Mouse (Mus musculus) embryonic facial prominence, embryonic 15.5 days (tissue): ENCODE results near the gene Gch1. TPM values are rescaled to one million over a fixed set of nuclear protein-coding genes. Genes with fewer than 3 reads are reported as not detected.

Experiments
- ATAC-seq: fragments of 200-750 bp; cut with Nextera tagmentation; 2 replicates; pipeline ENCODE4 v1.8.0; 2017; ENCODE audit warnings: low read depth, moderate TSS enrichment; ENCODE audit not compliant: insufficient number of reproducible peaks, low FRiP score, low TSS enrichment
- H3K27ac ChIP-seq: fragments of 300-500 bp; sonication (generic); replicated peaks from 2 replicates; pipeline ENCODE4 v1.5.1; 2015; ENCODE audit warnings: mild to moderate bottlenecking, inconsistent platforms
- H3K27me3 ChIP-seq: fragments of 300-500 bp; sonication (generic); 2 replicates; pipeline ENCODE4 v1.6.1; 2015; ENCODE audit warnings: inconsistent platforms
- H3K36me3 ChIP-seq: fragments of 300-500 bp; sonication (generic); 2 replicates; pipeline ENCODE4 v1.6.1; 2015; ENCODE audit warnings: mild to moderate bottlenecking, inconsistent platforms
- H3K4me1 ChIP-seq: fragments of 300-500 bp; sonication (generic); 2 replicates; pipeline ENCODE4 v1.6.1; 2015; ENCODE audit warnings: inconsistent platforms
- H3K4me2 ChIP-seq: fragments of 300-500 bp; sonication (generic); replicated peaks from 2 replicates; pipeline ENCODE4 v1.6.1; 2015; ENCODE audit warnings: mild to moderate bottlenecking, inconsistent platforms
- H3K4me3 ChIP-seq: fragments of 300-500 bp; sonication (generic); replicated peaks from 2 replicates; pipeline ENCODE4 v1.5.1; 2015; ENCODE audit warnings: mild to moderate bottlenecking, inconsistent platforms
- H3K9ac ChIP-seq: fragments of 300-500 bp; sonication (generic); 2 replicates; pipeline ENCODE4 v1.6.1; 2015; ENCODE audit warnings: inconsistent platforms
- H3K9me3 ChIP-seq: fragments of 300-500 bp; sonication (generic); replicated peaks from 2 replicates; pipeline ENCODE4 v1.6.1; 2016; ENCODE audit warnings: inconsistent platforms
- WGBS: fragments of 180-500 bp; shearing (Covaris S2); methylation state at CpG from one replicate; pipeline ENCODE4 v1.1.7; 2015; 5-methylcytosine and 5-hydroxymethylcytosine counted together
- polyA plus RNA-seq: library from polyadenylated mRNA; unstranded; fragments of >200 nt; fragmentation: Nextera tagmentation; extraction: Ambion mirVana; gene quantifications from 2 replicates; pipeline ENCODE4 v1.2.1, GENCODE M21; 2015

The Gch1 gene
- polyA plus RNA-seq, 1 experiment from 2014 or later, result 1.3 TPM

DNA sequence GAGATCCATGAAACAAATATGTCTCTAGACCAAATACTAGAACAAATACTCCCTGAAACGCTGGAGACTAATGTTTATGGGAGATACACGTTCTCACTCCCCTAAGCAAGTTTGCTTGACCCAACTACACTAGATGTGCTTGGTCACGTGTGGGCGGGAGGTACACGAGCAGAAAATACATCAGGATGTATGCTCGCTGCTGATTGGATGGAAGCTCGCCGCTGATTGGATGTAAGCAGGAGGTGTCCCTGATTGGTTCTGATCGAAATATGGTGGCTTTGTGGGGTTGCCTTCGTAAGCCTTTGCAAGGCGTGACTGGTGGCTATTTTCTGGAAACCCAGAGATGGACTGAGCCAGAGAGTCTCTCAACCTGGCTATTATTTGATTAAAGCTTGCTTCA, 32.4 kb upstream of the Gch1 start:
- WGBS, result 85% methylated on average over 11 of the region's 11 CpGs
- H3K4me1 ChIP-seq, result no peaks in the 10 kb centered on the region
- no peak overlapping the region for H3K4me2 ChIP-seq

DNA sequence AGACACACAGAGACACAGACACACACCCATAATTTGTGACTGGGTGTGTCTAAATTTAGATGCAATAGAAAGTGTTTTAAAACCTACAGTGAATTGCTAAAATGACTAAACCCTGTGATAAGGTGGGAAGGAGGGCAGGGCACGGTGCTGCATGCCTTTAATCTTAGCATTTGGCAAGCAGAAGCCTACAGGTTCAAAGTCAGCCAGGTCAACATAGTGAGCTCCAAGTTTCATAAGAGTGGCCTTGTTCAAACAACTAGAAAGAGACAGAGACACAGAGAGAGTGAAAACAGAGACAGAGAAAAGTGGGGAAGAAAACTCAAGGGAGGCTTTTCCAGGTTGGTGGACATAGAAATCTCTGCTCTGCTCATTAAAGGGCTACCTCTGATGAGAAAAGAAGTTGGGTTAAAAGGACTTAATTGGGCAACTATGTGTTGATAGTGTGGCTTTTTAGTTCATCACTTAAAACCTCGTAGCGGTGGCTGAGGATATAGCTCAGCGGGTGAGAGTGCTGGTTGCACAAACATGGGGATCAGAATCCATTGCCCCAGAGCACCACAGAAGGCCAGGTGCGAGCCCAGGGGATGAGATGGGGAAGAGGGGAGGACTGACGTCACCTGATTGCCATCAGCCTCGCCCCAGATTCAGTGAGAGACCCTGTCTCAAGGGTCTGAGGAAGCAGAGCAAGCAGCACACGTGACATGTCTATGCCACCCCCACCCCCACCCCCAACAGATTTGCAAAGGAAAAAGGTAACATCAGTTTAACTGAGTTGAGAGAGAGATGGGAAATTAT, 31.2 kb upstream of the Gch1 start:
- Histone ChIP-seq H3K4me2 (no peak overlapping the region), H3K4me1 (no peaks in the 10 kb centered on the region), H3K27ac (no peak overlapping the region), H3K9me3 (no peaks in the 10 kb centered on the region), H3K36me3 (no peaks in the 10 kb centered on the region), H3K4me3 (no peak overlapping the region), H3K27me3 (no peaks in the 10 kb centered on the region), H3K9ac (no peak overlapping the region)
- WGBS, result 78% methylated on average over 8 of the region's 8 CpGs
- ATAC-seq, result no peak

More for the DNA sequence above, 32.4 kb upstream of the Gch1 start:
- ATAC-seq, result no peak
- Histone ChIP-seq H3K9me3 (no peaks in the 10 kb centered on the region), H3K27me3 (no peaks in the 10 kb centered on the region), H3K36me3 (no peaks in the 10 kb centered on the region), H3K27ac (no peak overlapping the region), H3K4me3 (no peak overlapping the region), H3K9ac (no peak overlapping the region)

DNA sequence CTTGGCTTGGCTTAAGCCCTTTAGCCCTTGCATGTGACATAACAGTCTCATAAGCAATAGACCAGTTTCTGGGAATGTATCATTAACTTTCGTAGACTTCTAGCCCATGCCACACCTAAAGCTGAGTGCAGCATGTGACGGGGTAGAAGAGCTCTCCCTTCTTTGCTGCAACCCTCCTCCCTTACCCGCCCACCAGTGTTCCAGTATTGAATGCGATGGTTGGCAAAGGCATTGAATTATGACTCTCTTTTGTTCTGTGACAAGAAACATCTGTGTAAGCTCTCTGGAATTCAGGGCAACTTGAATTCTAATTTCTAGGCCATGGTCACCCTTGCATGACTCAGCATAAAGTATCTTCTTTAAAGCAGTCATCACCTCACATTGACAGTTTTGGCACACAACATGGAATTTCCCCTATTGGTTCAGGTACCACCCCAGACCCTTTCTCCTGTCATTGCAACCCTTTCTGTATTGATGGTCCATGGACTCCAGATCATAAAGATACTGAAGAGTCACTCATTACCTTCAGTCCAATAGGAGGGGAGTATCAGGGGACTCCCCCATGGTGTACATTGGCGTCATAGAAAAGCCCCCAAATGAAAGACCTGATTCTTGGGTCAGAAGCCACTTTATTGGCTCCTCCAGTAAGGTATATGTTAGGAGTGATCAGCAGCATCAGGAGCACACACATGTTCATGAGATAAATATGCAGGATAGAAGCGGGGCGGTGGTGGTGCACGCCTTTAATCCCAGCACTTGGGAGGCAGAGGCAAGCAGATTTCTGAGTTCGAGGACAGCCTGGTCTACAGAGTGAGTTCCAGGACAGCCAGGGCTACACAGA, 29.8 kb upstream of the Gch1 start:
- no peaks in the 10 kb centered on the region for H3K27me3 ChIP-seq
- no peaks in the 10 kb centered on the region for H3K9me3 ChIP-seq
- WGBS, result 78% methylated on average over 9 of the region's 9 CpGs
- no peaks in the 10 kb centered on the region for H3K4me1 ChIP-seq
- no peak overlapping the region for H3K4me3 ChIP-seq
- no peak for ATAC-seq
- no peak overlapping the region for H3K27ac ChIP-seq
- no peaks in the 10 kb centered on the region for H3K36me3 ChIP-seq
- no peak overlapping the region for H3K4me2 ChIP-seq
- no peak overlapping the region for H3K9ac ChIP-seq

DNA sequence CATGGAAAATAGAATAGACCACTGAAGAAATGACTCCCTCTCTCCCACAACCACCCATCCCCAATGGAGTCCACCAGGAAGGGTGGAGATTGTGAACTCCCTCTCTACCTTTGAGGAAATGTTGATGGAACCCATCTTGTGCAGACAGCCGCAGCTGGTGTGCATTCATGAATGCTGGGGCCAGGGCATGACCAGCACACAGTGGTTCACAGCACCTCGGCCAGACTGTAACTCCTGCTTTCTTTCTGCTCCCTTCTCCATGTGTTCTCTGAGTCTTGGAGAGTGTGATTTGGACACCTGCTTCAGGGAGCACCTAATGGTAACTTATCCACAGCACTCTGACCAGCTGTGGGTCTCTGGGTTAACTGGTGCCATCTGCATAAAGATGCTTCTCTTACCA, 27.3 kb upstream of the Gch1 start:
- no peak overlapping the region for H3K9ac ChIP-seq
- no peaks in the 10 kb centered on the region for H3K9me3 ChIP-seq
- no peaks in the 10 kb centered on the region for H3K36me3 ChIP-seq
- H3K4me2 ChIP-seq, result no peak overlapping the region
- no peak overlapping the region for H3K4me3 ChIP-seq
- no peaks in the 10 kb centered on the region for H3K4me1 ChIP-seq
- ATAC-seq, result no peak
- H3K27me3 ChIP-seq, result no peaks in the 10 kb centered on the region
- H3K27ac ChIP-seq, result no peak overlapping the region
- WGBS, result 86% methylated on average over 2 of the region's 2 CpGs

DNA sequence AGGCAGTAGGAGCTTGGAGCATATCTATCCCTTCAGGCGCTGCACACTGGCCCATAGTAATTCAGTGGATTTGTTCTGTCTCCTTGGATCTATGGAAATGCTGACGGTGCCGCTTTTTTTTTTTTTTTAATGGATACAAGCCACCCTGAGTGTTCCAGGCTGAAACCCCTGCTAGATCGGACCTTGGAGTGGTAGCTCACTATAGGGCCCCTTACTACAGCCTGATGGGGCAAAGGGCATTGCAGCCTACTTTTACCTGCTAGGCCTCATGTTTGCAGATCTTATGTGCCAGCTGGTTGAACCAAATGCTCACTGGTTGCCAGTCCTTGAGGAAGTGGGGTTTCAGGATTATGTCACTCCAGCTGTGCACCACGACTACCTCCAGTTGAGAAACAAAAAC, 25.2 kb upstream of the Gch1 start:
- no peak for ATAC-seq
- Histone ChIP-seq H3K36me3 (no peaks in the 10 kb centered on the region), H3K4me2 (no peak overlapping the region), H3K9ac (no peak overlapping the region), H3K9me3 (no peaks in the 10 kb centered on the region), H3K4me3 (no peak overlapping the region), H3K27me3 (no peaks in the 10 kb centered on the region), H3K27ac (no peak overlapping the region), H3K4me1 (no peaks in the 10 kb centered on the region)
- 75% methylated on average over 5 of the region's 5 CpGs for WGBS

DNA sequence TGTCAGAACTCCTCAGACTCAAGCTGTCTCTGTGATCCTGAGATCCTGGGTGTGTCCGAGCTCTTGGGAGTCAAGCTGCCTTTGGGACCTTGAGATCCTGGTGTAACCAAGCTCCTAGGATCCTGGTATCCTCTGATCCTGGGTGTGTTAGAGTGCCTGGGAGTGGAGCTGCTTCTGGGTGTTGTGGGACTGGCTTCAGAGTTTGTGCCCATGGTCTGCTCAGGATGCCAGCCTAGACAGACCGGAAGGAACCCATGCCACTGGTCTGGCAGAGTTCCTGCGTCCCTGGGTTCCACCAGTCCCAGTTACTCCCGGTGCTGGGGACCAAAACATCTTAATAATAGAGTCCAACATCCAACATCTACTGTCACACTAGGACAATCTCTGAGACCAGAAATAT, 24.1 kb upstream of the Gch1 start:
- no peak overlapping the region for H3K4me2 ChIP-seq
- no peak overlapping the region for H3K9ac ChIP-seq
- H3K4me1 ChIP-seq, result no peaks in the 10 kb centered on the region
- H3K27me3 ChIP-seq, result no peaks in the 10 kb centered on the region
- no peaks in the 10 kb centered on the region for H3K36me3 ChIP-seq
- no peak overlapping the region for H3K4me3 ChIP-seq
- no peak overlapping the region for H3K27ac ChIP-seq
- WGBS, result 76% methylated on average over 4 of the region's 4 CpGs
- ATAC-seq, result no peak
- H3K9me3 ChIP-seq, result no peaks in the 10 kb centered on the region

DNA sequence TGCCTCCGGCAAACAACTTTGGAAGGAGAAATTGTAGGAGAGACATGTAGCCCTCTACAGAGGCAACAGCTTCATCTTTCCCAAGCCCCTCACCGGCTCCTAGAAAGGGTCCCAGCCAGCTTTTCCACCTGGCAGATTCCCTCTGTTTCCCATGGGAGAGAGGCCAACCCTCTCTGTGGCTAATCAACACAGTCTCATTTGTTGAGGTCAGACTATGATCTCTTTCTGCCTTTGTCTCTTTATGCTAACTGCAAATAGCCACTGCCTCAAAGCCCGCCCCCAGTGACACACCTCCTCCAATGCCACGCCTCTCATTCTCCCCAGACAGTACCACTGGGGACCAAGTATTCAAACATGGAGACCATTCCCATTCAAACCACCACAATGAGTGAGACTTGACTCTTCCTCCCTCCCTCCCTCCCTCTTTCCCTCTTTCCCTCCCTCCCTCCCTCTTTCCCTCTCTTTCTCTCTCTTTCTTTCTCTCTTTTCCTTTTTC, 20.5 kb upstream of the Gch1 start:
- no peaks in the 10 kb centered on the region for H3K36me3 ChIP-seq
- ATAC-seq, result no peak
- no peak overlapping the region for H3K4me2 ChIP-seq
- no peak overlapping the region for H3K27ac ChIP-seq
- H3K9me3 ChIP-seq, result no peaks in the 10 kb centered on the region
- no peak overlapping the region for H3K4me3 ChIP-seq
- no peaks in the 10 kb centered on the region for H3K27me3 ChIP-seq
- 74% methylated on average over 4 of the region's 4 CpGs for WGBS
- no peak overlapping the region for H3K9ac ChIP-seq
- no peaks in the 10 kb centered on the region for H3K4me1 ChIP-seq

DNA sequence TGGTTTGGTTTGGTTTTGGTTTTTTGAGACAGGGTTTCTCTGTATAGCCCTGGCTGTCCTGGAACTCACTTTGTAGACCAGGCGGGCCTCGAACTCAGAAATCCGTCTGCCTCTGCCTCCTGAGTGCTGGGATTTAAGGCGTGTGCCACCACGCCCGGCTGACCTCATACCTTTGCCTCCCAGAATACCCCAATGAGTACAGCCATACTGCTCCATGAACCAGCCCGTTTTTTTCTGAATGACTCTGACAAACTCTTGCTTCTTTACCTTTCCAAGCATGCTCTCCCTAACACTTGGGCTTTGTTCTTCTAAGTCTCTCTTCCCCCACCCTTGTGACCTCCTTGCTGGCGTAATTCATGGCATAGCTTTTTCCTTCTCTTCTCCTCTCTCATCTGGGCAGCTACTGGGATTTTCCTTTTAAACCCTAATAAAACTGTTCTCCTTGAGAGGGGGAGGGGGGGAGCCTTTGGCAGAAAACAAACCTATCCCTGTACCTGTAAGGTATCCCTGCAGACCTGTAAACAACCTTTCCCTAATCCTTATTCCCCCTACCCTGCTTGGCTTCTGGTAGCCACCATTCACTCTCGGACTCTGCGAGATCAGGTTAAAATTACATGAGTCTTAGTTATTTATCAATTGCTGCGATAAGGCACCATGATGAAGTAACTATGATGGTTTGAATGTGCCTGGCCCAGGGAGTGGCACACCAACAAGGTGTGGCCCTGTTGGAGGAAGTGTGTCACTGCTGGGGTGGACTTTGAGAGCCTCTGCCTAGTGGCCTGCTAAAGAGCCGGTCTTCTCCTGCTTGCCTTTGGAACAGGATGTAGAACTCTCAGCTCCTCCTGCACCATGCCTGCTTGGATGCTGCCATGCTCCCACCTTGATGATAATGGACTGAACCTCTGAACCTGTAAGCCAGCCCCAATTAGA, 19.6 kb upstream of the Gch1 start:
- H3K4me2 ChIP-seq, result no peak overlapping the region
- H3K27ac ChIP-seq, result no peak overlapping the region
- no peaks in the 10 kb centered on the region for H3K4me1 ChIP-seq
- no peak for ATAC-seq
- WGBS, result 87% methylated on average over 12 of the region's 12 CpGs
- H3K36me3 ChIP-seq, result no peaks in the 10 kb centered on the region
- H3K9me3 ChIP-seq, result no peaks in the 10 kb centered on the region
- H3K4me3 ChIP-seq, result no peak overlapping the region
- no peak overlapping the region for H3K9ac ChIP-seq
- no peaks in the 10 kb centered on the region for H3K27me3 ChIP-seq

DNA sequence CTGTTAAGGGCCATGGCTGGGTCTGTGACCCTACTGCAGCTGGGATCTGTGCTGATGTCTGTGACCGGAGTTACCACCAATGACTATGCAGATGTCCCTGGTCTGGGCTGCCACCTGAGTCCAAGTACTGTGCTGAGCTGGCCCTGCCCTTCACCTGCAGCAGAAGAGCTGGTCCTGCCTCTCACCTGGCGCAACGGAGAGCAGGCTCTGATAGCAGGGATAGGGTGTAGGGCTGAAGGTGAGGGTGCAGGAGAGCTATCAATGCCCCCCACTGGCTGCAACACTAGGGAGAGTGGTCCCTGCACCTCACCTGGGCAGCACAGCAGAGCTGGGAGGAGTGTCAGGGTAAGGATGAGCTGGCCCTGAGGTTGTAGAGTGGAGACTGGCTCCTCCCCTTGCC, 17.4 kb upstream of the Gch1 start:
- Histone ChIP-seq H3K4me3 (no peak overlapping the region), H3K4me1 (no peaks in the 10 kb centered on the region), H3K27me3 (no peaks in the 10 kb centered on the region), H3K9ac (no peak overlapping the region), H3K9me3 (no peaks in the 10 kb centered on the region), H3K4me2 (no peak overlapping the region), H3K36me3 (no peaks in the 10 kb centered on the region), H3K27ac (no peak overlapping the region)
- no peak for ATAC-seq
- 89% methylated on average over 3 of the region's 3 CpGs for WGBS

DNA sequence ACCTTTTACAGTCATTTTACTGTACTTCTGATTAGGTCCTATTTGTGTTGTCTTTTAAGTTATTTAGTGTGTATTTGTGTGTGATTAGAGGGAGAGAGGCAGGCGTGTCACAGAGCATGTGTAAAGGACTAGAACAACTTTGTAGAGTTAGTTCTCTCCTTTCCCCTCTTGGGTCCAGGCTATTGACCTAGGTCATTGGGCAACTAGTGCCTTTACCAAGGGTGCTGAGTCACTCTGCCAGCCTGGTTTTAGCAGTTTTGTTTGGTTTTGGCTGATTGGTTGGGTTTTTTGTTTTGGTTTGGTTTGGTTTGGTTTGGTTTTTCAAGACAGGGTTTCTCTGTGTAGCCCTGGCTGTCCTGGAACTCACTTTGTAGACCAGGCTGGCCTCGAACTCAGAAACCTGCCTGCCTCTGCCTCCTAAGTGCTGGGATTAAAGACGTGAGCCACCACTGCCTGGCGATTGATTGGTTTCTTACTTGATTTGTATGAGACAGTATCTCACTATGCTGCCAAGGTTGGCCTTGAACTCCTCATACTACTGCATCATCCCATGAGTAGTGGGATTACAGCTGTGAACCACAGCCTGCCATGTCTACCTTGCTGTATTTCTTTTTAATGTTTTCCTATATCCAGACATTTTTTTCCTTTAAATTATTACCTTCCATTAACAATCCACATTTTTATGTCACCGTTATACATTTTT, 16.2 kb upstream of the Gch1 start:
- no peaks in the 10 kb centered on the region for H3K27me3 ChIP-seq
- 86% methylated on average over 5 of the region's 5 CpGs for WGBS
- H3K9me3 ChIP-seq, result no peaks in the 10 kb centered on the region
- no peak for ATAC-seq
- no peak overlapping the region for H3K27ac ChIP-seq
- no peak overlapping the region for H3K4me2 ChIP-seq
- no peaks in the 10 kb centered on the region for H3K36me3 ChIP-seq
- no peak overlapping the region for H3K9ac ChIP-seq
- no peaks in the 10 kb centered on the region for H3K4me1 ChIP-seq
- H3K4me3 ChIP-seq, result no peak overlapping the region
